Mouse (Mus musculus) limb, embryonic 11.5 days (tissue): Measurements from ENCODE around the gene Ltbp2. TPM values are rescaled to one million over a fixed set of nuclear protein-coding genes. Genes with fewer than 3 reads are reported as not detected.

Experiments
- ATAC-seq: fragments of 200-750 bp; cut with Nextera tagmentation; 2 replicates; pipeline ENCODE4 v1.8.0; 2017; ENCODE audit warnings: low read depth; ENCODE audit not compliant: insufficient number of reproducible peaks, low FRiP score, low TSS enrichment
- DNase-seq: peaks from one replicate; pipeline ENCODE4 v3.0.0-alpha.2; 2015; ENCODE audit warnings: low spot score
- H3K27ac ChIP-seq: fragments of 300-500 bp; sonication (generic); replicated peaks from 2 replicates; pipeline ENCODE4 v1.5.1; 2014; ENCODE audit warnings: low read depth, mild to moderate bottlenecking, low read length
- H3K27me3 ChIP-seq: fragments of 300-500 bp; sonication (generic); 2 replicates; pipeline ENCODE4 v1.6.1; 2014; ENCODE audit warnings: mild to moderate bottlenecking, low read length, mixed read lengths; ENCODE audit not compliant: control insufficient read depth, insufficient read depth
- H3K36me3 ChIP-seq: fragments of 300-500 bp; sonication (generic); 2 replicates; pipeline ENCODE4 v1.6.1; 2014; ENCODE audit warnings: mild to moderate bottlenecking, low read length, moderate library complexity, mixed read lengths; ENCODE audit not compliant: control insufficient read depth, insufficient read depth
- H3K4me1 ChIP-seq: fragments of 300-500 bp; sonication (generic); 2 replicates; pipeline ENCODE4 v1.6.1; 2014; ENCODE audit warnings: low read length, mixed read lengths; ENCODE audit not compliant: control insufficient read depth, insufficient read depth
- H3K4me2 ChIP-seq: fragments of 300-500 bp; sonication (generic); 2 replicates; pipeline ENCODE4 v1.6.1; 2014; ENCODE audit warnings: low read depth, mild to moderate bottlenecking, moderate library complexity; ENCODE audit not compliant: severe bottlenecking
- H3K4me3 ChIP-seq: fragments of 300-500 bp; sonication (generic); 2 replicates; pipeline ENCODE4 v1.5.1; 2014; ENCODE audit warnings: low read depth, low read length
- H3K9ac ChIP-seq: fragments of 300-500 bp; sonication (generic); 2 replicates; pipeline ENCODE4 v1.6.1; 2014; ENCODE audit warnings: mild to moderate bottlenecking, low read length
- H3K9me3 ChIP-seq: fragments of 300-500 bp; sonication (generic); 2 replicates; pipeline ENCODE4 v1.6.1; 2016; ENCODE audit warnings: low read length; ENCODE audit not compliant: control insufficient read depth
- WGBS: fragments of 180-500 bp; shearing (Covaris S2); extraction: QIAGEN DNeasy Blood & Tissue Kit; methylation state at CpG from one replicate; pipeline ENCODE4 v1.1.7; 2014; 5-methylcytosine and 5-hydroxymethylcytosine counted together
- polyA plus RNA-seq: library from polyadenylated mRNA; unstranded; fragments of >200 nt; fragmentation: Nextera tagmentation; extraction: Ambion mirVana; gene quantifications from 2 replicates; pipeline ENCODE4 v1.2.1, GENCODE M21; 2014

The Ltbp2 gene
- polyA plus RNA-seq, 1 experiment from 2014 or later: 0.23 TPM

- no peak for DNase-seq
- Histone ChIP-seq H3K9ac (no peak overlapping the region), H3K4me1 (no peaks in the 10 kb centered on the region; the same call in 1 of the 2 replicates), H3K9me3 (no peaks in the 10 kb centered on the region), H3K4me2 (no peak overlapping the region), H3K4me3 (no peak overlapping the region), H3K27ac (no peak overlapping the region), H3K27me3 (no peaks in the 10 kb centered on the region), H3K36me3 (no peaks in the 10 kb centered on the region)
- WGBS: 75% methylated on average over 15 of the region's 15 CpGs
- ATAC-seq: no peak
These were observed 14.0 kb upstream of the Ltbp2 start for GRCm38 (mm10) chr12:84890289-84890688.

GRCm38 (mm10) chr12:84885107-84885876 lies 9.0 kb upstream of the Ltbp2 start:
- H3K27me3 ChIP-seq: no peaks in the 10 kb centered on the region
- H3K4me3 ChIP-seq: no peak overlapping the region
- H3K9me3 ChIP-seq: no peaks in the 10 kb centered on the region
- DNase-seq (no peak), ATAC-seq (no peak)
- no peaks in the 10 kb centered on the region for H3K36me3 ChIP-seq
- no peak overlapping the region for H3K9ac ChIP-seq
- H3K27ac ChIP-seq: no peak overlapping the region
- H3K4me2 ChIP-seq: no peak overlapping the region
- no peaks in the 10 kb centered on the region for H3K4me1 ChIP-seq
- WGBS: 73% methylated on average over 11 of the region's 11 CpGs

DNA sequence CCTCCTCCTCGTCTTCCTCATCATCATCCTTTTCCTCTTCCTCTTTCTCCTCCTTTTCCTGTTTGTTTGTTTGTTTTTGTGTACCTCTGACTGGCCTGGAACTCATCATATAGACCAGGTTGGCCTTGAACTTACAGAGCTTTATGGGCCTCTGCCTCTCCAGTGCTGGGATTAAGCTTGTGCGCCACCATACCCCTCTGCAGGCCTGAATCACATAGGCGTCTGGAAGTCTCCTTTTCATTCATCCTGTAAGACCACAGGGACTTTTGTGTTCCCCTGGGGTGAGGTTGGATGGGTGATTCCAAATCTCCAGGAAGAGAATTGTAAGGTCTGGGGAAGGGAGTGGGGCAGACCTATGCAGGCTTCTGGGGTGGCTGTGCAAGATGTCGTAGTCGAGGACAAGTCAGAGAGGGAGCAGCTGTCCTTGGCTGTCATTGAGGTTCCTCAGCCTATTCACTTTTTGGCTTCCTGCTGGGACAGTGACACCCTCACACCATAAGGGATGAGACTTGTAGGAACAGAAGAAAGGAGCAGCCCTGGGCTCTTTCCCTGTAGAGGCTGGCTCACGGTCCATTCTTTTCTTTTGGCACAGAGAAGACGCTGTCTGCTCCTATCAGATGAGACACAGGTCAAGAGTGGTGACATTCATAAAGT lies 8.2 kb upstream of the Ltbp2 start:
- Histone ChIP-seq H3K9me3 (no peaks in the 10 kb centered on the region), H3K4me3 (no peak overlapping the region), H3K27ac (no peak overlapping the region), H3K36me3 (no peaks in the 10 kb centered on the region), H3K4me2 (no peak overlapping the region), H3K27me3 (no peaks in the 10 kb centered on the region), H3K4me1 (no peaks in the 10 kb centered on the region), H3K9ac (no peak overlapping the region)
- 88% methylated on average over 7 of the region's 7 CpGs for WGBS
- ATAC-seq (no peak), DNase-seq (no peak)

- H3K4me1 ChIP-seq: no peaks in the 10 kb centered on the region
- H3K4me2 ChIP-seq: no peak overlapping the region
- H3K27me3 ChIP-seq: peaks cover 5% of the 10 kb centered on the region; the same call in 1 of the 2 replicates
- ATAC-seq (no peak), DNase-seq (no peak)
- no peak overlapping the region for H3K27ac ChIP-seq
- H3K4me3 ChIP-seq: no peak overlapping the region
- WGBS: 78% methylated on average over 4 of the region's 4 CpGs
- H3K36me3 ChIP-seq: no peaks in the 10 kb centered on the region
- H3K9me3 ChIP-seq: no peaks in the 10 kb centered on the region
- no peak overlapping the region for H3K9ac ChIP-seq
These were observed 6.5 kb upstream of the Ltbp2 start for GRCm38 (mm10) chr12:84882796-84883195.

DNA sequence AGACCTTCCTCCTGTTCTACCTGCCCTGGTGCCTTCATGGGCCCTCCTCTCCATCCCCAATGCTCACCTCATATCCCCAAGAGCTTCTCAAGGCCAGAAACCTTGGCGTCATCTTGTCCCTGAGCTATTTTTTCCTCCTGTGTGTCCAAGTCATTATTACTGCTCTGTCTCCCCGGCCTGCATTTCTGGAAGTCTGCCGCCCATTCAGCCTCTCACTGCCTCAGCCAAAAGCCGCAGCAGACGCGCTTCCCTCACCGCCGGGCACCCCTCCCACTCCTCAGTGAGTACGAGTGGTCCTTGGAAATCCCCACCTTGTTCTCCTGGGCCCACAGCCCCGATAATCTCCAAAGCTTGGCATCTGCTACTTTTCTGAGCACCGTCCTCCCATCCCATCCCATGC lies 3.8 kb upstream of the Ltbp2 start:
- WGBS: 68% methylated on average over 11 of the region's 11 CpGs
- Histone ChIP-seq H3K27me3 (peaks cover 31% of the 10 kb centered on the region), H3K4me3 (no peak overlapping the region), H3K9ac (no peak overlapping the region), H3K4me2 (no peak overlapping the region), H3K36me3 (no peaks in the 10 kb centered on the region), H3K9me3 (no peaks in the 10 kb centered on the region), H3K4me1 (0 out of 2 replicates have a peak, but pooled peaks cover 7% of the 10 kb centered on the region), H3K27ac (no peak overlapping the region)
- ATAC-seq (no peak), DNase-seq (no peak)

DNA sequence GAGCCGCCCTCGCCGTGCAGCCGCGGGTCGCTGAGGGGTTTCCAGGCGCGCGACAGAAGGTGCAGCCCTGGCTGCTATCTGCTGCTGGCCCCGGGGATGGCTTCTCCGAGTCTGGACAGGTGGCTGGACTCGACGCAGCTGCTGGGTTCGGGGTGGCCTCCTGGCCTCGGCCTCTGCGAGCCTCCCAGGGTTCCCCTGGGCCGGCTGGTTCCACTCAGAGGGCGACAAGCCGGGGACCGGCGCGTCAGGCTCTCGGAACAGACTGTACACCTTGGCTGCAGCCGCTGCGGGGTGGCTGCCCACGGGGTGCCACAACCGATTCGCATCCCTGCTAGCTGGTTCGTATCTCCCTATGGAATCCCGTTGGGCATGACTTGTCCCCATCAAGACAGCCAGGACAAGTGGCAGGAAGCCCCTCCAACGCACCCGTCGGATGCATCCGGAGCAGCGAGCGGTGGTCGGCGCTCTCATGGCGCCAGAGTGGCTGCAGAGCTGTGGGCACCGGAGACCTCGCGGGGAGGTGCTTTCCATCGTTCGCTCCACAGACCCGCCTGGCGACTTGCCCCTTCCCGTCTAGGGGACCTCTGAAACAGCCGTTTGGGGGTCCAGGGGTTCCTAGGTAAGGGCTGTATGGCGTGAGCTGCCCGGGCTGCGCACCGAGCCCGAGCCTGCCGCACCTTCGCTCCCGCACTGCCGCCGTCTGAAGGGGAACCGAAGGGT lies 411 bp downstream of the Ltbp2 start:
- ATAC-seq: no peak
- no peaks in the 10 kb centered on the region for H3K9me3 ChIP-seq
- H3K27me3 ChIP-seq: peaks cover 45% of the 10 kb centered on the region
- 2% methylated on average over 59 of the region's 59 CpGs for WGBS
- 0 out of 2 replicates have a peak, but pooled peaks cover 7% of the 10 kb centered on the region for H3K4me1 ChIP-seq
- no peak overlapping the region for H3K9ac ChIP-seq
- no peaks in the 10 kb centered on the region for H3K36me3 ChIP-seq
- peak; percentile 57 for DNase-seq
- H3K4me3 ChIP-seq: peak overlapping the region; percentile 14
- H3K27ac ChIP-seq: no peak overlapping the region
- peak overlapping the region; percentile 38 for H3K4me2 ChIP-seq

DNA sequence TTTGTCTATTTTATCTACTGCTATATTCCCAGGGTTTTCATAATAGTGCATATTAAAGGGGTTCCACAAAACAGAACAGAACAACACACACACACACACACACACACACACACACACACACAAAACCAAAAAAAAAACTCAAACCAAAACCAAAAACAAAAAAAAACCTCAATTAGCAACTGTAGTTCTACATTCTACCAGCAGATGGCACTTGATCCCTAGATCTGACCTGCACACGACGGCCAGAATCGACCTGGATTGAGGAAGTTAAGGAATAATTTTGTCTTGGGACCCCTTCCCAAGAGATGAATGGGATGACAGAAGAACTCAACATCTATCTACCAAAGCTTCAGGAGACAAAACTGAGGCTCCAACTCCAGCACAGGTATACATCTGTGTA lies 2.9 kb downstream of the Ltbp2 start:
- Histone ChIP-seq H3K9ac (no peak overlapping the region), H3K4me2 (no peak overlapping the region), H3K4me3 (no peak overlapping the region), H3K4me1 (0 out of 2 replicates have a peak, but pooled peaks cover 7% of the 10 kb centered on the region), H3K36me3 (no peaks in the 10 kb centered on the region), H3K9me3 (no peaks in the 10 kb centered on the region), H3K27me3 (peaks cover 43% of the 10 kb centered on the region), H3K27ac (no peak overlapping the region)
- DNase-seq (peak; percentile 41), ATAC-seq (no peak)
- WGBS: 1% methylated on average over 3 of the region's 3 CpGs

DNA sequence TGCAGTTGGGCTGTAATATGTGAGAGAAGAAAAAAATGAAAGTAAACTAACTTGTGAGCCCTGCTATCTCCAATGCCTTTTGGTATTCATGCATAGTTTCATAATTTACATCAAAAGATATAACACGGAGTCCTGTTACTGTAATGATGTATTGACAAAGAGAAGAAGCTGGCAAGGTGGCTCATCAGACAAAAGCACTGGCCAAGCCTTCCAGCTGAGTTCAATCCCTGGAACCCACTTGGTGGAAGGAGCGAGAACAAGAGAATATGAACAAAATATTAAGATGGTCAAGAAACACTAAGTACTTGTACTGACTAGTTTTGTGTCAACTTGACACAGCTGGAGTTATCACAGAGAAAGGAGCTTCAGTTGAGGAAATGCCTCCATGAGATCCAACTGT lies 4.0 kb downstream of the Ltbp2 start:
- DNase-seq (no peak), ATAC-seq (no peak)
- 78% methylated on average over 2 of the region's 2 CpGs for WGBS
- Histone ChIP-seq H3K36me3 (no peaks in the 10 kb centered on the region), H3K4me1 (0 out of 2 replicates have a peak, but pooled peaks cover 7% of the 10 kb centered on the region), H3K9me3 (no peaks in the 10 kb centered on the region), H3K27me3 (peaks cover 36% of the 10 kb centered on the region), H3K9ac (no peak overlapping the region), H3K4me2 (no peak overlapping the region), H3K27ac (no peak overlapping the region), H3K4me3 (no peak overlapping the region)
